Mouse (Mus musculus) heart, embryonic 16.5 days (tissue): ENCODE measurements around the gene Ap3s2. TPM values are rescaled to one million over a fixed set of nuclear protein-coding genes. Genes with fewer than 3 reads are reported as not detected.

ENCODE experiments used
- ATAC-seq: fragments of 200-750 bp; cut with Nextera tagmentation; replicated peaks from 2 replicates; pipeline ENCODE4 v1.8.0; 2017; ENCODE audit warnings: moderate number of reproducible peaks; ENCODE audit not compliant: insufficient read depth, low FRiP score; ENCODE audit errors: extremely low read depth
- H3K27ac ChIP-seq: fragments of 300-500 bp; sonication (generic); 2 replicates; pipeline ENCODE4 v1.5.1; 2014; ENCODE audit warnings: mild to moderate bottlenecking, low read length, control low read depth, moderate library complexity
- H3K27me3 ChIP-seq: fragments of 300-500 bp; sonication (generic); 2 replicates; pipeline ENCODE4 v1.6.1; 2014; ENCODE audit warnings: low read length, mixed read lengths; ENCODE audit not compliant: control insufficient read depth, insufficient read depth
- H3K36me3 ChIP-seq: fragments of 300-500 bp; sonication (generic); 2 replicates; pipeline ENCODE4 v1.6.1; 2014; ENCODE audit not compliant: control insufficient read depth, insufficient read depth
- H3K4me1 ChIP-seq: fragments of 300-500 bp; sonication (generic); 2 replicates; pipeline ENCODE4 v1.6.1; 2014; ENCODE audit warnings: low read length, mixed read lengths; ENCODE audit not compliant: control insufficient read depth, insufficient read depth
- H3K4me2 ChIP-seq: fragments of 300-500 bp; sonication (generic); 2 replicates; pipeline ENCODE4 v1.6.1; 2014; ENCODE audit warnings: low read depth, mild to moderate bottlenecking, control low read depth, low read length
- H3K4me3 ChIP-seq: fragments of 300-500 bp; sonication (generic); 2 replicates; pipeline ENCODE4 v1.5.1; 2014; ENCODE audit warnings: mild to moderate bottlenecking, control low read depth, low read length
- H3K9ac ChIP-seq: fragments of 300-500 bp; sonication (generic); 2 replicates; pipeline ENCODE4 v1.6.1; 2014; ENCODE audit warnings: low read length, control low read depth
- H3K9me3 ChIP-seq: fragments of 300-500 bp; sonication (generic); replicated peaks from 2 replicates; pipeline ENCODE4 v1.6.1; 2016; ENCODE audit warnings: low read length; ENCODE audit not compliant: control insufficient read depth
- WGBS: fragments of 180-500 bp; shearing (Covaris S2); extraction: QIAGEN DNeasy Blood & Tissue Kit; methylation state at CpG from one replicate; pipeline ENCODE4 v1.1.7; 2014; 5-methylcytosine and 5-hydroxymethylcytosine counted together
- microRNA-seq: library from miRNA; unstranded; fragments of <30 nt; microRNA quantifications from one replicate; pipeline ENCODE4, GENCODE M21; 2017
- polyA plus RNA-seq: library from polyadenylated mRNA; unstranded; fragments of >200 nt; fragmentation: Nextera tagmentation; extraction: Ambion mirVana; gene quantifications from 2 replicates; pipeline ENCODE4 v1.2.1, GENCODE M21; 2015

Ap3s2 gene
- polyA plus RNA-seq, 1 experiment from 2014 or later = 23.6 TPM

GRCm38 (mm10) chr7:79837247-79837646 lies 83.2 kb downstream of the Ap3s2 start:
- no peaks in the 10 kb centered on the region for H3K27me3 ChIP-seq
- H3K4me1 ChIP-seq = no peaks in the 10 kb centered on the region
- WGBS = 50% methylated on average over 2 of the region's 2 CpGs
- H3K4me2 ChIP-seq = no peak overlapping the region
- no peak overlapping the region for H3K27ac ChIP-seq
- ATAC-seq = no peak
- no peaks in the 10 kb centered on the region for H3K9me3 ChIP-seq
- H3K9ac ChIP-seq = no peak overlapping the region
- H3K4me3 ChIP-seq = no peak overlapping the region
- H3K36me3 ChIP-seq = no peaks in the 10 kb centered on the region

- no peaks in the 10 kb centered on the region for H3K27me3 ChIP-seq
- H3K36me3 ChIP-seq = no peaks in the 10 kb centered on the region
- no peaks in the 10 kb centered on the region for H3K4me1 ChIP-seq
- no peak overlapping the region for H3K4me3 ChIP-seq
- no peaks in the 10 kb centered on the region for H3K9me3 ChIP-seq
- ATAC-seq = no peak
- no peak overlapping the region for H3K27ac ChIP-seq
- WGBS = 86% methylated on average over 6 of the region's 6 CpGs
- H3K9ac ChIP-seq = no peak overlapping the region
- H3K4me2 ChIP-seq = no peak overlapping the region
Observed at GRCm38 (mm10) chr7:79835196-79835595, 85.3 kb downstream of the Ap3s2 start.

DNA sequence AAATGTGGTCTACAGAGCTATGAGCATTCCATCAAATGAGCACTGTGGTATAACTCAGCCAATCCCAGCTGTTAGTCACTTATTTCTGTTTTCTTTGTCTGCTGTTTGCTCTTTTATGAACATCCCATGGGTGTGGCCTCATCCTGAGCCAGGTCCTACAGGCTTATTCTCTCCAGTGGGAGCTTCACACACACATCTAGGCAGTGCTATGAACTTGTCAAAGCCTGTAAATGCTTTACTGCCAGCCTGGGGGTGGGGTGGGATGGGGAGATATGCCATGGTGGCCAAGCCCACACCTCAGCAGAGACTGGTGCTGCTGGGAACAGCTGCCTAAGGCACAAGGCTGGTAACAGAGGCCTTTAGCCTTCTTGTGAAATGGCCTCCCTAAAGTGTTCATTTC lies 87.5 kb downstream of the Ap3s2 start:
- no peak overlapping the region for H3K9ac ChIP-seq
- H3K27me3 ChIP-seq = no peaks in the 10 kb centered on the region
- H3K4me1 ChIP-seq = no peaks in the 10 kb centered on the region
- H3K36me3 ChIP-seq = no peaks in the 10 kb centered on the region
- H3K4me3 ChIP-seq = no peak overlapping the region
- H3K9me3 ChIP-seq = no peaks in the 10 kb centered on the region
- H3K27ac ChIP-seq = no peak overlapping the region
- no peak overlapping the region for H3K4me2 ChIP-seq
- ATAC-seq = no peak

GRCm38 (mm10) chr7:79831585-79831984 lies 88.9 kb downstream of the Ap3s2 start:
- H3K36me3 ChIP-seq = no peaks in the 10 kb centered on the region
- no peaks in the 10 kb centered on the region for H3K9me3 ChIP-seq
- no peak overlapping the region for H3K4me2 ChIP-seq
- H3K27ac ChIP-seq = peak overlapping the region; percentile 39
- H3K27me3 ChIP-seq = no peaks in the 10 kb centered on the region
- ATAC-seq = no peak
- no peak overlapping the region for H3K9ac ChIP-seq
- no peaks in the 10 kb centered on the region for H3K4me1 ChIP-seq
- 46% methylated on average over 6 of the region's 6 CpGs for WGBS
- no peak overlapping the region for H3K4me3 ChIP-seq

- H3K4me3 ChIP-seq = no peak overlapping the region
- 64% methylated on average over 6 of the region's 6 CpGs for WGBS
- ATAC-seq = no peak; the same call in 1 of the 2 replicates
Observed at GRCm38 (mm10) chr7:79831145-79831544, 89.3 kb downstream of the Ap3s2 start.

GRCm38 (mm10) chr7:79828341-79828740 lies 92.1 kb downstream of the Ap3s2 start:
- H3K4me1 ChIP-seq = no peaks in the 10 kb centered on the region
- no peak overlapping the region for H3K27ac ChIP-seq
- 74% methylated on average over 3 of the region's 3 CpGs for WGBS
- H3K4me2 ChIP-seq = no peak overlapping the region
- peaks cover 2% of the 10 kb centered on the region; the same call in 1 of the 2 replicates for H3K9me3 ChIP-seq
- no peak overlapping the region for H3K4me3 ChIP-seq
- no peak for ATAC-seq
- 0 out of 2 replicates have a peak, but pooled peaks cover 6% of the 10 kb centered on the region for H3K36me3 ChIP-seq
- no peak overlapping the region for H3K9ac ChIP-seq
- no peaks in the 10 kb centered on the region for H3K27me3 ChIP-seq

More at GRCm38 (mm10) chr7:79831145-79831544, 89.3 kb downstream of the Ap3s2 start:
- no peak overlapping the region for H3K4me2 ChIP-seq
- no peak overlapping the region for H3K9ac ChIP-seq
- H3K4me1 ChIP-seq = no peaks in the 10 kb centered on the region
- H3K9me3 ChIP-seq = no peaks in the 10 kb centered on the region
- no peaks in the 10 kb centered on the region for H3K36me3 ChIP-seq
- H3K27ac ChIP-seq = peak overlapping the region; percentile 39
- no peaks in the 10 kb centered on the region for H3K27me3 ChIP-seq

Small RNA genes within 50 kb of the gene (microRNA-seq; reads per million reads assigned to microRNA genes)
- not detected for gene Gm24541

Other genes starting within 250 kb of the Ap3s2 start
- gene Kif7, start 204.9 kb downstream of the Ap3s2 start, polyA plus RNA-seq = 1.5 and 1.8 TPM in 2 replicates
- gene Plin1, start 187.7 kb downstream of the Ap3s2 start, polyA plus RNA-seq = not detected in 2 replicates
- 6.9 TPM in 2 replicates for gene Pex11a, start 177.5 kb downstream of the Ap3s2 start, polyA plus RNA-seq
- 0.32 and 0.49 TPM in 2 replicates for gene Wdr93, start 177.5 kb downstream of the Ap3s2 start, polyA plus RNA-seq
- gene Mesp1, start 126.9 kb downstream of the Ap3s2 start, polyA plus RNA-seq = not detected in 2 replicates
- 0.18 and 0.31 TPM in 2 replicates for gene Mesp2, start 109.9 kb downstream of the Ap3s2 start, polyA plus RNA-seq
- gene Anpep, start 59.6 kb downstream of the Ap3s2 start, polyA plus RNA-seq = 9.1 and 19.1 TPM in 2 replicates
- 28.2 and 29.3 TPM in 2 replicates for gene Arpin, start 14.7 kb upstream of the Ap3s2 start, polyA plus RNA-seq
- 12.4 and 12.6 TPM in 2 replicates for gene Zfp710, start 104.2 kb upstream of the Ap3s2 start, polyA plus RNA-seq
- gene Idh2, start 194.7 kb upstream of the Ap3s2 start, polyA plus RNA-seq = 2,779 and 2,782 TPM in 2 replicates